Mouse (Mus musculus): Measurements from ENCODE around the gene Iqsec2. TPM values are rescaled to one million over a fixed set of nuclear protein-coding genes. Genes with fewer than 3 reads are reported as not detected.

Gene Iqsec2
- polyA plus RNA-seq (2012; rRNA removed), result 19.7 and 27.4 TPM in 2 replicates

GRCm38 (mm10) chrX:152143941-152144741 lies at the start of gene Iqsec2:
Iqsec2 (plus strand) TSS chrX:152144268.
- 23% methylated on average over 61 of the region's 78 CpGs for WGBS

DNA sequence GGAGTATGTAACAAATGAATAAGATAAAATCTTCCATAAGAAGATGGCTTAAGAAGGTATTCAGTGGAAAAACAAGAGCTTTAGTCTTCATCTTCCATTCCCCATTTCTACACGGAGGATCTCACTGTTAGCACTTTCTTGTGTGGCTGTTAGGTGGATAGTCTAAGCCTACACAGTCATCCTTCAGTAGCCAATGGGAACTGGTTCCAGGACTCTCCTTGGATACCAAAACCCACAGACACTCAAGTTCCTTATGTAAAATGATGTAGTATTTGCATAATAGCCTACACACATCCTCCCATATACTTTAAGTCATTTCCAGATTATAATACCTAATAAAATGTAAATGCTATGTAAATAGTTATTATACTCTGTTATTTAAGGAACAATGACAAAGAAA lies 46.5 kb upstream of the Iqsec2 start:
- no peak for TF ChIP-seq CTCF (IDR thresholded peaks at IDR 0.05; ENCODE audit: insufficient read depth, low read length)
- TF ChIP-seq POLR2A (IDR thresholded peaks at IDR 0.05; ENCODE audit: borderline replicate concordance, extremely low read depth, low read depth, low read length), result no peak
- no peaks in the 10 kb centered on the region for H3K4me1 ChIP-seq (ENCODE audit: control insufficient read depth, insufficient read depth, low read length)
- 34% methylated on average over 1 of the region's 1 CpGs for WGBS

More at GRCm38 (mm10) chrX:152143941-152144741, at the start of gene Iqsec2:
- TF ChIP-seq POLR2A (IDR thresholded peaks at IDR 0.05; ENCODE audit: borderline replicate concordance, extremely low read depth, low read depth, low read length) (no peak), CTCF (IDR thresholded peaks at IDR 0.05; ENCODE audit: insufficient read depth, low read length) (no peak)
- DNase-seq, result peak; percentile 29
- Histone ChIP-seq H3K4me1 (ENCODE audit: control insufficient read depth, insufficient read depth, low read length) (peaks cover 10% of the 10 kb centered on the region), H3K4me3 (replicated peaks; ENCODE audit: extremely low read depth, low read depth, low read length) (peak within 1 kb of the TSS; percentile 86)

GRCm38 (mm10) chrX:152121687-152122086 lies 22.4 kb upstream of the Iqsec2 start:
- 81% methylated on average over 1 of the region's 1 CpGs for WGBS
- Histone ChIP-seq H3K4me3 (replicated peaks; ENCODE audit: extremely low read depth, low read depth, low read length) (no peak overlapping the region), H3K4me1 (ENCODE audit: control insufficient read depth, insufficient read depth, low read length) (no peaks in the 10 kb centered on the region)
- TF ChIP-seq CTCF (IDR thresholded peaks at IDR 0.05; ENCODE audit: insufficient read depth, low read length) (no peak), POLR2A (IDR thresholded peaks at IDR 0.05; ENCODE audit: borderline replicate concordance, extremely low read depth, low read depth, low read length) (no peak)
- DNase-seq, result no peak

More for the DNA sequence above, 46.5 kb upstream of the Iqsec2 start:
- H3K4me3 ChIP-seq (replicated peaks; ENCODE audit: extremely low read depth, low read depth, low read length), result no peak overlapping the region
- DNase-seq, result no peak

DNA sequence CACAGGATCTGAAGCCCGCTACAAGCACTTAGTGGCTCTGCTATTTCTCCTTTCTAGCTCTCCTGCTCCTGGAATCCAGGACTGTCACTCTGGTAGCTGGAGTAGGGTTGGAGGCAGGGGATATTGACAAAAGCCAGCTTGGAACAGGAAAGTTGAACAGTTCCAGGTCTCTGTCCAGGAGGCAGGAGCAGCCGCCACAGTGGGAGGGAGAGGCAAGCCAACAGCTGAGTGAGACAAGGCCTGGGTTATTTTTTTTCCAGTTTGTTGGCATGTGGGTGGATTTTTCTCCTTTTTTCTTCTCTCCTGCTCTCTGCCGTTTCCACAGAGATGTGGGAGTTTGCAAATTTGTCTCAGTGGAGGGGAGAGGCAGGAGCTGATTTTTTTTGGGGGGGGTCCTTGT lies 13.3 kb upstream of the Iqsec2 start:
- TF ChIP-seq POLR2A (IDR thresholded peaks at IDR 0.05; ENCODE audit: borderline replicate concordance, extremely low read depth, low read depth, low read length) (no peak), CTCF (IDR thresholded peaks at IDR 0.05; ENCODE audit: insufficient read depth, low read length) (no peak)
- no peak overlapping the region for H3K4me3 ChIP-seq (replicated peaks; ENCODE audit: extremely low read depth, low read depth, low read length)
- H3K4me1 ChIP-seq (ENCODE audit: control insufficient read depth, insufficient read depth, low read length), result no peaks in the 10 kb centered on the region
- WGBS, result 67% methylated on average over 3 of the region's 3 CpGs
- DNase-seq, result no peak

DNA sequence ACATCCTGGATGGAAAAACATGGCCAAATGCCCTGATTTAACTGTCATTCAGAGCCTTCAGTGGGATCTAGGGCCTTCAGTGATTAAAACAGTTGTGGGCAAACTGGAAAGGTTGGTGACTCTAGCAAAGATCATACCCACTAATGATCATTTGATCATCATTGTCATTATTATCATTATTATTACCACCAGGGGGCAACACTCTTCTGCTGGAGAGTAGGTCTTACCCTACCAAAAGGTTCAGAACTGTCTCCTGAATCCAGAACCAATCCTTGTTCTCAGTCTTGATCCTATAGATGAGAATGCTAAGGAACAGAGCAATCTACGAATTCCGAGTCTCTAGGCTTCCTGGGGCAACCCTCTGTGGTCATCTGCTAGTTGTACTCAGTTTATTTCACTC lies 12.0 kb upstream of the Iqsec2 start:
- no peak for DNase-seq
- TF ChIP-seq POLR2A (IDR thresholded peaks at IDR 0.05; ENCODE audit: borderline replicate concordance, extremely low read depth, low read depth, low read length), result no peak
- no peak for TF ChIP-seq CTCF (IDR thresholded peaks at IDR 0.05; ENCODE audit: insufficient read depth, low read length)
- H3K4me3 ChIP-seq (replicated peaks; ENCODE audit: extremely low read depth, low read depth, low read length), result no peak overlapping the region
- WGBS, result 77% methylated on average over 2 of the region's 2 CpGs
- H3K4me1 ChIP-seq (ENCODE audit: control insufficient read depth, insufficient read depth, low read length), result no peaks in the 10 kb centered on the region

GRCm38 (mm10) chrX:152135195-152135594 lies 8.9 kb upstream of the Iqsec2 start:
- no peak for DNase-seq
- 38% methylated on average over 2 of the region's 2 CpGs for WGBS
- H3K4me3 ChIP-seq (replicated peaks; ENCODE audit: extremely low read depth, low read depth, low read length), result no peak overlapping the region
- H3K4me1 ChIP-seq (ENCODE audit: control insufficient read depth, insufficient read depth, low read length), result no peaks in the 10 kb centered on the region
- no peak for TF ChIP-seq POLR2A (IDR thresholded peaks at IDR 0.05; ENCODE audit: borderline replicate concordance, extremely low read depth, low read depth, low read length)
- no peak for TF ChIP-seq CTCF (IDR thresholded peaks at IDR 0.05; ENCODE audit: insufficient read depth, low read length)

DNA sequence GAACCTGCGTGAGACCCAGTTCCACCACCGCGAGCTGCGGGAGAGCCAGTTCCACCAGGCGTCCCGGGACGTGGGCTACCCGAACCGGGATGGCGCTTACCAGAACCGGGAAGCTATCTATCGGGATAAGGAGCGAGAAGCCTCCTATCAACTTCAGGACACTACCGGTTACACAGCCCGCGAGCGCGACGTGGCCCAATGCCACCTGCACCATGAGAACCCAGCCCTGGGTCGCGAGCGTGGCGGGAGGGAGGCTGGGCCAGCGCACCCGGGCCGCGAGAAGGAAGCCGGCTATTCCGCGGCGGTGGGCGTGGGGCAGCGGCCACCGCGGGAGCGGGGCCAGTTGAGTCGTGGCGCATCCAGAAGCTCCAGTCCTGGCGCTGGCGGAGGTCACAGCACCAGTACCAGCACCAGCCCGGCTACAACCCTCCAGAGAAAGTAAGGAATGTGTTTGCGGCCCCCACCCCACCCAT lies 710 bp downstream of the Iqsec2 start:
- WGBS, result 19% methylated on average over 42 of the region's 42 CpGs
- Histone ChIP-seq H3K4me1 (ENCODE audit: control insufficient read depth, insufficient read depth, low read length) (peaks cover 14% of the 10 kb centered on the region), H3K4me3 (replicated peaks; ENCODE audit: extremely low read depth, low read depth, low read length) (peak overlapping the region; percentile 86)
- no peak for TF ChIP-seq POLR2A (IDR thresholded peaks at IDR 0.05; ENCODE audit: borderline replicate concordance, extremely low read depth, low read depth, low read length)
- no peak for TF ChIP-seq CTCF (IDR thresholded peaks at IDR 0.05; ENCODE audit: insufficient read depth, low read length)
- DNase-seq, result peak; percentile 9

- 21% methylated on average over 1 of the region's 1 CpGs for WGBS
Measured at GRCm38 (mm10) chrX:152146150-152146549, 2.1 kb downstream of the Iqsec2 start.

DNA sequence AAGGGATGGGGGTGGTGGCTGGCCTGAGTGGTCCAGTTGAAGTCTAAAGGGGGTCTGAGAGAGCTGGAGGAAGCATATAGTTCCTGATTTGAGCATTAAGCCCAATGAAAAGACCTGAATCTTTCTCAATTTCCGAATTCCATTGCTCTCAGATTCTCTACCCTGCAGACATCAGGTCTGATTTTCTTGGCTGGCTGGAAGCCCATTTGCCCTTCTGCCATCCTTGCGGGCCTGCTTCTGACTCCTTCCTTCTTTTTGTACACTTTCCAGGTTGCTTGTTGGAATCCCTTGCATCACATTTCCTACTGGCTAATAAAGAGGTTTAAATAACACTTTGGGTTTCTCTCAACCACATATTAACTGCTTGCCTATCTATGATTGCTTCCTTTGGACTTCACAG lies 2.6 kb downstream of the Iqsec2 start:
- peaks cover 14% of the 10 kb centered on the region for H3K4me1 ChIP-seq (ENCODE audit: control insufficient read depth, insufficient read depth, low read length)
- no peak for DNase-seq
- WGBS, result 62% methylated on average over 2 of the region's 2 CpGs
- TF ChIP-seq POLR2A (IDR thresholded peaks at IDR 0.05; ENCODE audit: borderline replicate concordance, extremely low read depth, low read depth, low read length) (no peak), CTCF (IDR thresholded peaks at IDR 0.05; ENCODE audit: insufficient read depth, low read length) (no peak)
- no peak overlapping the region for H3K4me3 ChIP-seq (replicated peaks; ENCODE audit: extremely low read depth, low read depth, low read length)

More at GRCm38 (mm10) chrX:152146150-152146549, 2.1 kb downstream of the Iqsec2 start:
- Histone ChIP-seq H3K4me3 (replicated peaks; ENCODE audit: extremely low read depth, low read depth, low read length) (peak overlapping the region; percentile 23), H3K4me1 (ENCODE audit: control insufficient read depth, insufficient read depth, low read length) (peaks cover 14% of the 10 kb centered on the region)
- DNase-seq, result no peak
- no peak for TF ChIP-seq POLR2A (IDR thresholded peaks at IDR 0.05; ENCODE audit: borderline replicate concordance, extremely low read depth, low read depth, low read length)
- TF ChIP-seq CTCF (IDR thresholded peaks at IDR 0.05; ENCODE audit: insufficient read depth, low read length), result no peak

Data from lung, adult 2 months (tissue).